Mouse (Mus musculus) ES-Bruce4 (cell line): ENCODE data around the gene Magohb.

Experiments
- CTCF ChIP-seq: IDR thresholded peaks from one replicate; pipeline ENCODE4 v1.8.1; 2011; ENCODE audit warnings: low read depth, low read length
- EP300 ChIP-seq: IDR thresholded peaks from 2 replicates; pipeline ENCODE4 v1.6.1; 2011; ENCODE audit warnings: low read depth, low read length; ENCODE audit not compliant: insufficient read depth
- POLR2A ChIP-seq: IDR thresholded peaks from one replicate; pipeline ENCODE4 v1.8.1; 2011; ENCODE audit warnings: low read length; ENCODE audit not compliant: insufficient read depth

- TF ChIP-seq CTCF (no peak), EP300 (no peak), POLR2A (no peak)
Measured at GRCm38 (mm10) chr6:131262009-131262408, 31.0 kb downstream of the Magohb start.
